Mouse (Mus musculus) spleen, adult 18-20 months (tissue): ENCODE results near the gene Acot13.
A peak's percentile ranks its signal among the peaks of the same experiment; 100 is the strongest.

ENCODE experiments used
- DNase-seq, 2 experiments: peaks; one replicate each; pipeline ENCODE4 v3.0.0; 2022; ENCODE audit warnings: mixed read lengths in 2 of 2

The Acot13 gene

DNA sequence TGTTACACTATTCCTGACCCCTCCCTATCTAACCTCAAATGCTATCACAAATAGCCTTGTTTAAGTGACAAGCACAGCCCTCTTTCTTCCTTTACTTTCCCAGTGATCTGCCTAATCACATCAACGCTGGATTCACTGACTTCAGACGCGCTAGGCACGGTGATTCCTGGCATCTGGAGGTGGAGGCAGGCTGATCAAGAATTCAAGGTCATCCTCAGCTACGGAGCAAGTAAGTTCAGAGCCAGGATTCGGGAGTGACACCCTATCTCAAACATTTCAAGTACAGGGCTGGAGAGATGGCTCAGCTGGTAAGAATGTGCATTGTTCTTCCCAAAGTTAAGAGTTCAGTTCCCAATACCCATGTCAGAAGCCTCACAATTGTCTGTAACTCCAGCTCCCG, 5.2 kb downstream of the Acot13 start:
- DNase-seq: no peak

DNA sequence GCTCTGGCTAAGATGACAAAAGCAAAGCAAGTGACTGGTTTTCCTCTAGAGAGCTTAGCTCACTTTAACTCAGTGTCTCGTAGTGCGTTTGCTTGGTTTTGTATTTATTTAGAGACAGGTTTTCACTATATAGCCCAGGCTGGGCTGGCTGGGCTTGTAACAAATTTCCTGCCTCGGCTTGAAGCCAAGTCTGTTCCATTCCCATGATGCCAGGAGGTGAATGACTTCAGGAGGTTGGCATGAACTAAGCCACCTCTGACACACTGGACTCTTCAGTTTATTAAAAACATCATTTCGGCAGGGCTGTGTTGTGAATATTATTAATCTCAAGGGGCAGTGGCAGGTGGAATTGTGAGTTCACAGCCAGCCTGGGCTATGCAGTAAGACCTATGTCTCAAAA, 5.8 kb downstream of the Acot13 start:
- DNase-seq: no peak

DNA sequence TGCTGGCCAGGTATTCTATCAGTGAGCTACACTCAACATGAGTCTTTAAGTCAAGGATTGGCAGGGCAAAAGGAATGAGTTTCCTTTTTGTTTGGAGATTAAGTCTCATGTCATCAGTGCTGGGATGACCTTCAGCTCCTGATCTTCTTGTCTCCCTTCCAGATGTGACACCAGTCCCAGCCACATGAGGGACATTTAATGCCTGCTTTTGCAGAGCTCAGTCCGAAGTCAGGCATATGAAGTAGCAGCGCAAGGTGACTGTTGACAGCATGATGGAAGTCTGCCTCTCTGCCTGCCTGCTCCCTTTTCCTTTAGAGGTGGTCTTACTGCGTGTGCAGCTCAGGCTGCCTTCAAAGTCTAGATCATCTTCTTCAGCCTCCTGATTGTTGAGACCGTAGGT, 6.7 kb downstream of the Acot13 start:
- DNase-seq: no peak

DNA sequence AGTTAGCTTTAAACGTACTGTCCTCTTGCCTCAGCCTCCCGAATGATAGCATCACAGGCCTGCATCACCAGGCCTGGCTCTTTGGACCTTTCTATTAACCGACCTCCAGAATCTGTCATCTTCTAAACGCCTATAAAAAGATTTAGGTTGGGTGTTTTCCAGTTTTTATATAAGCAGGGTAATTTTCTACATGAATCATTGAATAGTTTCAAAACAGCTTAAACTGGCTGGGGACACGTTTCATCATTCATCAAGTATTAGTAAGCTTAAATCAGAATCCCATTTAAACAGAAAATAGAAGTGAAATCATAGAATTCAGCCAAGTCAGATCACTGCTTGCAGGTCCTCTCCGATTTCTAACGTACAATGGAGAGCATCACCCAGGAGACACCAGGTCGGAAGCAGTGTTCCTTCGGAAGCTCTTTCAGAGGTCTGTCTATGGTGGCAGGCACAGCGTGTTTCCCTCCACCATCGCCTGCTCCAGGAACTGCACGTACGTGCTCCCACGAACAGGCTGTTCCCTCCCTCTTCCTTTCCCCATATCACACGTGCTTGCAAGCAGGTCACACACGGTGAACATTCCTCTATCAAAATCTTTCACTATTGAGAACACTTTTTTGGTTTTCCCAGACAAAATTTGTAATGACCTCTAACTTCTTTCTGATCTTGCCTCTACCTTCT, 8.5 kb downstream of the Acot13 start:
- DNase-seq: no peak

DNA sequence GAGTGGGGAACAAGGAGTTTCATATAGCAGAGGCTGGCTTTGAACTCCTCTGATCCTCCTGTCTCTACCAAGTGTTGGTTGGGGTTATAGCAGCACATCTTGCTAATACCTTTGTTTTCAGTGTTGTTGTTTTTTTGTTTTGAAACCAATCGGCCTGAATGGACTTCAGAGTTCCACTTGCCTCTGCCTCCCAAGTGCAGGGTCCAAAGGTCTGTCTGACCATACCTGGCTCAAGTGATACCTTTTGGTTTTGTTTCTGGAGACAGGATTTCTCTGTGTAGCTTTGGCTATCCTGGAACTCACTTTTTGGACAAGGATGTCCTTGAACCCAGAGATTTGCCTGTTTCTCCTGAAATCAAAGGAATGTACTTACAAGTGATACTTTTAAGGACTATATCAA, 11.4 kb downstream of the Acot13 start:
- no peak for DNase-seq

DNA sequence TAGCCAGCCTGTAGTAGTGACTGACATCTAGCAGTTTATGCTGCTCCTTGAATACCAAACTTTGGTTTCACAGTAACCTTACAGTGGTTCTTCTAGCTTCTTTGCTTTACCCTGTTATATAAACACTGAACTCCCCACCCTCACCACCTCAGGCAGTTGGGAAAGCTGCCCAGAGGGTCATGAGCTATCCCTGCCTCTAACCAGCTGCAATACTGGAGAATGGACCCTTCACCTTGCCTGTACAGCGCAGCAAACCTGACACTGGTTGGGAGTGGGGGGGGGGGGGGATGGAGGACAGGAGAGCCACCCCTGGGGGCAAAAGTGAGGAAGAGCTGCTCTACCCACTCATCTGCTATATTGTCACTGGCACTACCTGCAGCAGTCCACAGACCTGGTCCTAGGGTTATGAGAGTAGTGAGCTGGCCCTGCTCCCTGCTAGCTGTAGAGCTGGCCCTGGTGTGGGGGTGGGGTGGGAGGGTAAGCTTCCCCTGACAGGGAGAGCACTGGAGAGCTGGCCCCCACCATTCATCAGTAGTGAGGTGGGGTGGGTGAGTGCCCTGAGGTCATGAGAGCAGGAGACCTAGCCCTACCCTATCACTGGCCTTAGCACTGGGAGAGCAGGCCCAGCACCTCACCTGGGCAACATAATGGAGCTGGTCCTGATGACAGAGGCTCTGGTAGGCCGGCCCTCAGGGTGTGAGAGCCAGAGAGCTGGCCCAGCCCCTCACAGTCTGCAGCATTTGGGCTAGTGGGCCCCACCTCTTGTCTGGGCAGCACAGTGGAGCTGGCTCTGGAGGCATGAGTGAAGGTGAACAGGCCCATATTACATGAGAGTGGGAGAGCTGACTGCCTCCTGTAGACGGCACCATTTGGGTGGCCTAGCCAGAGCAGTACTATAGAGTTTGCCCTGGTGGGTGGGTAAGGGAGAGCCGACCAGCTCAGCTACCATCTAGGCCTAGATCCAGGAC, 14.9 kb downstream of the Acot13 start:
- DNase-seq: no peak

DNA sequence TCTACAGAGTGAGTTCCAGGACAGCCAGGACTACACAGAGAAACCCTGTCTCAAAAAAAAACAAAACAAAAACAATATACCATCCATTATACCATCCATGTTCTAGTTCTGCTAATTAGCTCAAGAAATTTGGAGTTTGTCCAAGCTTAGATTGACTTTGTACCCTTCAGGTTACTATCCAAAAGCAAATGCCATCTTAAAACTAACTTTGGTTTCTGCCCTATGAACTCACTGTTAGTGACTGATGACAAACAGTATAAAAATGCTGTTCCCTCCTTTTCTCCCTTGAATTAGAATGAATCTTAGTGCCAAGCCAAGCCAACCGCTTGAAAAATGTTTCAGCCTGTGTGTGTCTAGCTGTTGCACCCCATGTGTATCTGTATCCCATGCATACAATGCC, 16.7 kb downstream of the Acot13 start:
- no peak for DNase-seq

DNA sequence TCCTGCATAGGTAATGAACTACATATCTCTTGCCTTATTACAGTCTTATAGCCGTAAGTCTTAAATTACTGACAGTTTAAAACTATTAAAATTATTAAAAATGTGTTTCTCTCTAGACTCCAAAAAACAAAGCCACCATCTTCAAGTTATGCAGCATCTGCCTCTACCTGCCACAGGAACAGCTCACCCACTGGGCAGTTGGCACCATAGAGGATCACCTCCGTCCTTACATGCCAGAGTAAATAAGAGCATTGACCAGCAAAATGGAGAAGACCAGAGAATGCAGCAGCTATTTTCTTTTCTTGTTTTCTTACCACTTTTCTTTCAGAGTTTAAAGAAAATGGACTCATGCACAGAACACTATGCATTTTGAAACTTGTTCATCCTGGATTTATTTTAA, 18.8 kb downstream of the Acot13 start:
- DNase-seq: no peak

DNA sequence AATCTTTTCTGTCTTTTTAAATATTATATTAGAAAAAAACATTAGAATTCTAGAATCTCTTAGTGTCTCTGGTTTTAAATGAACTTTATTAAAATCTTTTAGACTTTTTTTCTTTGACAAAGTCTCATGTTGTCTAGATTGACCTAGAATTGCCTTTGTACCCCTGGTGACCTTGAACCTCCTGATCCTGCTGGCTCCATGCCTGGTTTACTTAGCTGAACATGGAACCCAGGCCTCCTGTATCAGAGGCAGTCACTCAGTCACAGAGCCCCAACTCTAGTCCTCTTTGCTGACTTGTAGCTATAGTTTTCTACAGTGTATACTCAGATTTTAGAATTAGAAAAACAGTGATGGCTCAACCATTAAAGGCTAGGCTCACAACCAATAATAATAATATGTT, 25.3 kb downstream of the Acot13 start:
- DNase-seq: no peak

DNA sequence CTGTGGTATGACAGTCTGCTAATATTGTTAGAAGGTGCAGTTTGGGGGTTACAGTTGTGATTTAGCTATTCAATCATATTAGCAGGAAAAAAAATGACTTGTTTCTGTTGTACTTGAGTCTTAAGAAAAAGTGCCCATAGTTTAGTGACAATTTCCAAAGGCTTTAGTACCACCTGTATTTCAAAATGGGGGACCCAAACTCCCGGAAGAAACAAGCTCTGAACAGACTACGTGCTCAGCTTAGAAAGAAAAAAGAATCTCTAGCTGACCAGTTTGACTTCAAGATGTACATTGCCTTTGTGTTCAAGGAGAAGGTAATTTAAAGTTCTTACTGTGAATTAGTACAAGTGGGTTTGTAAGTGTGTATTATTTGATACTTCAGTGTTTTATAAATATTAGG, 28.1 kb downstream of the Acot13 start:
- DNase-seq: no peak

DNA sequence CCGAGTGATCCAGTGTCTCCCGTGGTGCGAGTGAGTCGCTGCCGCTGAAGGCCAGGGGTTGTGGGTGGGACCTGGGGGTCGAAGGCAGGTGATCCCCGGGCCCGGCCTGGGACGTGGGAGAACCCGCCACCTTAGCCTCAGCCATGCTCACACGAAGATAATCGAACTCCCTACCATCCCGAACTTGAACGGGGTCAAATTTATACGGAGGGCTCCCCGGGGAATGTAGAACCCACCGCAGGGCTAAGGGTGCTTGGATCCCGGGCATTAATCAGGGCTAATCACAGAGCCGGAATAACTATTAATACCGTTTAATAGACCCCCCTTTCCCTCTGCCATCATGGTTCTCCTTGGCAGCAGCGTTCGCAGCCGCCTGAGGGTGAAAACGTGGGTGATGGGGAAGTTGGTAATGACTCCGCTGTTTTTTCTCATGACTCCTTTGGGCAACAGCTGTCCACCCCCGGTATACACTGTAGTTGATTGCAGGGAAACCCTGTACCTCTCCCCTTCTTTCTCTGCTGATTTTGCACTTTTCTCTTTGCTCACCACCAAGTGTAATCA, 29.1 kb downstream of the Acot13 start:
- DNase-seq: peak; percentile 28 to 30

DNA sequence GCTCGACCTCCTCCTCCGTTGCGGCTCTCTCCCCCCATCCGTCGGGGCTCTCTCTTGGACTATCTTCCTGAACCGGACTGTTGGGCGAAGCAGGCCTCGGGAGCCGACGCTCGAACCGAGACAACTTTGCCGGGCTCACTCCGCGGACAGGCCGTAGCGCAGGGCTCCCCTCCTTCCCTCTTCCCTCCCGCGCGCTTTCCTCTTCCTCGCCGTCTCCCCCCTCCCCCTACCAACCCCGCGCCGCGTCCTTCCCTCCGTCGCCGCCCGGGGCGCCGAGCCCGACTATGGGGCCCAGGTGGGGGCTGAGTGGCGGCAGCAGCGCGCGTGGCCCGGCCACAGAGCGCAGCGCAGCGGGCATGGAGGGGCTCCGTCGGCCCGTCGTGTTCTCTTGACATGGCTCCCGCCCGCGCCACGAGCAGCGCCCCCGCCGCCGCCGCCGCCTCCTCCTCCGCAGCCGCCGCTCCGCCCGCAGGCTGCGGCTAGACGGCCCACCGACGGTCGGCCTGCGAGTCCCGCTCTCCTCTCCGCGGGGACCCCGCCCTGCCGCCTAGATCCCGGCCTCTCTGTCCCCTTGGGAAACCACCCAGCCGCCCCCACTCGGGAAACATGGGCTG, 29.9 kb downstream of the Acot13 start, which contains the start of gene BC005537:
BC005537 (plus strand) TSS at position 350 of the 614 bp plus-strand sequence.
- DNase-seq: peak in 1 of 2 experiments; percentile 58

DNA sequence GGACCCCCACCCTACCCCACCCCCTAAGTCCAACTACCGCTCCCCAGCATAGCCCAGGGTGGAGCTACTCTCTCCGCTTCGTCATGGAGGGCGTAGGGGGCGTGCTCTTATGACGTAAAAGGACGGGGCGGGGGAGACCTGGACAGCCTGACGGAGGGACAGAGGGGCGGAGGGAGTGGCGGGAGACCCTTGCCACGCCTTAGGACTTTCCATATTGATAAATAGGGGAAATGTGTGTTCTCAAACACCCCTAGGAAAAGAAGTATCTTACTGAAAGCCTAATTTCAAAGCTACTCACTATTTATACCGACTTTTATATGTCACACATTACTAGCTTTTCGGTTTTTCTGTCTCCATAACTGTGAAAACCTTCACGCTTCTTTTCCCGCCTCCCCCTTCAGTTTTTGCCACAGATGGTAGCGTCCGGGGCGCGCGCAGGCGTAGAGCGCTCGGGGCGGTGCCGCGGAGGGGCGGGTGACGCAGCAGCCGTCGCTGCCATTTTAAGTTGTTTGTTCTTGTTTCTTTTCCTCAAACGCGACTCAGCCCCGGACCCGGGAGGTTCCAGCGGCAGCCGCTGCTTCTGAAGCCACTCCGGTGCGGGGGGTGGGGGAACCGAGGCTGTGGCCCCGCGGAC, 30.5 kb downstream of the Acot13 start:
- DNase-seq: peak; percentile 95 to 97

DNA sequence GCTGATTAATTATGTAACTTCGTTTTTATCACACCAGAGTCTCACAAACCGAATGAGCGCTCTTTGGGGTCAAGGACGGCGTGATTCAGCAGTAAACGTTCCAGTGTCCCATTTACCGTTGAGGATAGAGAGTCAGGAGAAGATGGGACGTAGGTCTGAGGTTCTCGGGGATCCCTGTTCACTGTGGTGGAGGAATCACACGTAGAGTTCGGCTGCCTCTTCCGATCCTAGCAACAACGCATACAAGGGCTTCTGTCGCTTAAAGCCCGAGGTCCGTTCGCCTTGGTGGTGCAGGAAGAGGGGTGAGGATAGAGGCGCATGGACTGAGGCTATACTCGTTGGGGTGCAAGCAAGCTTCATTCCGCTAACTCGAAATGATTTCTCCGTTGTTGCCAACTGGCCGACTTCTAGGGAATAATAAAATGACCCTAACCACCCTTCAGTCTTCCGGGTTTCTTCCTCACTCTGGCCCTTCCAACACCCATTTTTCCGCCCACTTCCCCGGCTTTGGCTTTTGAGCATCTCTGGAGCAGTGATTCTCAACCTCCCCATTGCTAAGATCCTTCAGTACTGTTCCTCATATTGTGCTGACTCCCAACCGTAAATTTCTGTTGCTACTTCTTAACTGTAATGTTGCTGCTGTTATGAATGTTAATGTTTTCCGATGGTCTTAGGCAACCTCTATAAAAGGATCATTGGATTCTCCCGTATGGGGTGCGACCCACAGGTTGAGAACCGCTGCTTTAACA, 31.2 kb downstream of the Acot13 start:
- peak; percentile 20 to 40 for DNase-seq

DNA sequence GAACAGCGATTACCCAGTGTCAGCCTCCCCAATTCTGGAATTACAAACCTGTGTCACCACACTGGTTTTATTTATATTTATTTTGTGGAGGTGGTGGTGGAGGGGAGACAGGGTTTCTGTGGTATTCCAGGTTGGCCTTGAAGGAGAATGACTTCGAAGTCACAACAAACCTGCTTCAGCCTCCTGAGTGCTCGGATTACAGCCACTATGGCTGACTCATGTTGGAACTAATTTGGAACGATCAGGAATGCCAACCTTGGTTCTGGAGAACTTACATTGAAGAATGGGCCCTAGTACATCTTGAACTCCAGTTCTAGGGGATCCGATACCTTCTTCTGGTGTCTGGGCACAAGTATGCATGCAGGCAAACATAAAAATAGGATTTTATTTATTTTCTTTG, 32.0 kb downstream of the Acot13 start:
- DNase-seq: no peak

DNA sequence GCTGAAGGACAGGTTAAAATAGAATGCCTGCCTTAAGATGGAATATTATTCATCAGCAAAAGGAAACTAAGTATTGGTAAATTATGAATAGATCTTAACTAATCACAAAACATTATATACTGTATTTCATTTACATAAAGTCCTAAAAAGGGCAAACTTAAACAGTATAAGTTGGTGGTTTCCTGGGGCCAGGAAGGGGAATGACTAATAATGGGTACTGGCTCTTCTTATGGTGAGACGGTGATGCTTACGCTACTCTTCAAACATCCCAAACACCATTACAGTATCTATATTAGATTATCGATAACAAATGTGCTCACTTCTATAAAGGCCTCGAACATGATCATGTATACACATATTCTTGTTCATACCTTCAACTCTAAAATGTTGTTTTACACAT, 32.7 kb downstream of the Acot13 start:
- no peak for DNase-seq

DNA sequence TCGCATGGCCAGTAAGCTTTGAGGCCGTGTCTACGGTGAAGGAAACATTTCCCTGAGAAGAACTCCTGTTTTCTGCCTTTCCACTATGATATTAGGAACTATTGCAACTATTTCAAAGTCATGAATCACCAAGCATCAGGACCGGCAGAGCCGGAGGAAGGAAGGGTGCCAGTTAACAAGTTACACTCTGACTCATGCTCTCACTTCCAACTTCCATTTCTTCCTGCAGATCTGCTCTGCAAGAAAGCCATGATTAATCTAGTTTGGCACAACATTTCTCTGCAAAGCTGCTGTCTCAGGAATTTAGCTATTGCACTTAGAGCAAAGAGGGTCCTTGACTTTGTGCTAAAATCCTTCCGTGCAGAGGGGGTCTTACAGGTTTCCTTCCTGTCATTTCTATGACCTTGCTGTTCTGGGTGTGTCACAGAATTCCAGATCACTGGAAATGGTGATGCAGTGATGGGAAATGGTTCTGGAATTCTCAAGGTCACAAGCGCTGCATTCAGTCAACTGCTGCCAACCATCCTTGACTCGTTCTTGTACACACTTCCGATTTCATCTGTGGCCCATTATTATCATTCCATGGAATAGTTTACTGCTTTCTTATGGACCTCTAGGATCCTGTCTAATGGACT, 38.8 kb downstream of the Acot13 start:
- DNase-seq: no peak

DNA sequence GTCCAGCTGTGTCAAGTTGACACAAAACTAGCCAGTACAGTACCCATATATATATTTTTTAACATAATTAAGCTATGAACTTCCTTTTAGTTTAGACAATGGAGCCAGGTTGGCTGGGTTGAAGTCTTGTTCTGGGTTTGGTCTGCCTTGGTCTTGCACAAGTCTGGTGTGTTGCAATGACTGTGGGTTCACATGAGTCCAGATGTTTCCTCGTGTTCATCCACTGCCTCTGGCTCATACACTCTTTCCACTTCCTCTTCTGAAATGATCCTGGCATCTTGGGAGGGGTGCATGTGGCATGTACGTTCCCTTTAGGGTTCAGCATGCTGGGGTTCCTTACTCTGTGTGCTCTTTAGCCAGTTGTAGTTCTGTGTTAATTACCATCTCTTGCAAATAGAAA, 40.0 kb downstream of the Acot13 start:
- no peak for DNase-seq

DNA sequence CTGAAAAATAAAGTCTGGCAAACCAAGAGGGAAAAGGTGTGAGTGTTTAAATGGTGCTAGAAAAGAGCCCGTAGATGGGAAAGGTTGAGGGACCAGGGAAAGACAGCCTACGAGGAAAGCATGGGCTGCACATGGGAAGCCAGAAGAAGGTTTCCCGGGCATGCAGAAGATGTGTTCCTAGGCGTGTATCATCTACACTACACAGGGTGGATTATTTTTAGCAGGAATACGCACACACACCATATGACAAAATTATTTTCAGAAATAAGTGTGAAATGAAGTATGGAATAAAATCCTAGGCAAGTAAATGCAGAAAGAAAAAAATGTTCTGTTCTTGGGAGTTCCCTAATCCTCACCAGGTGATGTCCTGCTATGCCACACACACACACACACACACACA, 43.9 kb downstream of the Acot13 start:
- no peak for DNase-seq

DNA sequence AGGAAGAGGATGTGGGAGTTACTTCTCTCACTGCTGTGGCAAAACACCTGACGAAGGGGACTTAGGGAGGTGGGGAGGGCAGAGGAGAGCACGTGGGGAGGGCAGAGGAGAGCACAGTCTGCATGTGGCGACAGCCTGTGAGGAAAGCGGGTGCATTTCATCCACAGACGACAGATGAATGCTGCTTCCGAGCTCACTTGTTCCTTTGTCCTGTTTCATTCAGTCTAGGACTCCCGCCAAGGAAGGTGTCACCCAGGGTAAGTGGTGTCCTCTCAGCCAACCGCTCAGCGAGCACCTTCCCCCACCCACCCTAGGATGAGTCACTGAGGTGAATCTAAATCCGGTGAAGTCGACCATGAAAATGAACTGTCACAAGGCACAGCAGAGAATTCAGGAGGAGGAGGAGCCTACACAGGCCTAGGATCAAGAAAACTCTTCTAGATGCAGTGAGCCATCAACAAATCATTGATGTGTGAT, 45.3 kb downstream of the Acot13 start:
- DNase-seq: peak in 1 of 2 experiments; percentile 19

DNA sequence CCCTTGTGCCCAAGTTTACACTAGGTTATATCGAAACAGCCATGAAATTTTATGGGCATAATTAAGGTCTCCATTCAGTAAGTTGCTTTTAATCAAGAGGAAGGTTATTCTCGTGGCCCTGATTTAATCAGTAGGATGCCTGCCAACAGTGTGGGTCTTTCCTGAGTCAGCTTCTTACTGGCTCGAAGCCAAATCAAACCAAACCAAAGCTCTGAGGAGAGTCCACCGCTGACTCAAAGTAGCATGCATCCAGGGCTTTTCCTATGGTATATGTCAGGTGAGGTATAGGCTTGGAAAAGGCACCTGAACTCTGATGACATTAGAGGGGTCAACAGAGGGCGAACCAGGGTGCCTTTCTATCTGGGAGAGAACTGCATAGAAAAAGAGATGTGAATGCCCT, 49.4 kb downstream of the Acot13 start:
- DNase-seq: no peak
